Mouse (Mus musculus): ENCODE measurements around the gene Hopx.

DNA sequence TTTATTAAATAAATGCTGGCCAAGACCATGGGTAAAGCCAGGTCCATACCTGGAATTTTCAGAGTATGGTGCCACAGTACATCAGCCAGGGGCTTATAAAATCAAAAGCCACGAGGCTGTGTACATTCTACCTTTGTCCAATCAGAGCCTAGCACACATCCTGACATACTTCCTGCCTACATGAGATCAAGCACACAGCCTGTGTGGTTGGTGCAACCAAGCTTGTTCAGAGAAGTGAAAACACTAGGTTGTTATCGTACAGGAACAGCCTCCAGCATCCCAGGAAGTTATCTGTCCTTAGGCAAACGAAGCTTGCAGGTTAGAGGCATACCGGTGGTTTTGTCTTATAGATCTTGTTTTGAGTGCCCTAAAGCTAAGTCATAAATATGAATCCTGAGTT, 19.5 kb upstream of the Hopx start:
- TF ChIP-seq CTCF (IDR thresholded peaks at IDR 0.05; ENCODE audit: low read depth) (no peak), EP300 (optimal IDR thresholded peaks at IDR 0.05) (no peak)

Data from stomach, postnatal 0 days (tissue).